Mouse (Mus musculus) spleen, embryonic (tissue): ENCODE measurements around the gene Crhr2.

Experiments used
- CTCF ChIA-PET: fragments of 350-600 bp; sonication (Branson Sonifier 250); formaldehyde crosslinking; loops from one replicate; lab custom pipeline; 2022; lab: Charles Lee

Gene Crhr2

DNA sequence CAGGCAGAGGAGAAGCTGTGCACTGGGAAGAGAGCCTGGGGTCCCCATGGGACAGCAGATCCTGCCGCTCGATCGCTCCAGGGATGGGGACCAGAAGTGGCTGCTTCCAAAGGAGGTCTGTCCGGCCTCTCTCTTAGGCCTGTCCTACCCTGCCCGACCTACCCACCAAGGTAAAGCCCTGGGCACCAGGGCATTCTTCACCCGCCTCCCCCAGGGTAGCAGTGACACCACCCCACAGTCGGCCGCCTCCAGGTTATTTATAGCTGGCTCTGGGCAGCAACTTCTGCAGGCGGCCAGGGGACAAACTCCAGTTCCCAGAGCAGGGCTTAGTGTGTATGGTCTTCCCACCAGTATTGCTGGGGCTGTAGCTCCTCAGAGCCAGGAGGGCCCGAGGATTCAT, at the start of gene Crhr2:
TSS of gene Crhr2 (minus strand) at position 223 of the 400 bp plus-strand sequence.
- CTCF ChIA-PET, result no interaction called here

DNA sequence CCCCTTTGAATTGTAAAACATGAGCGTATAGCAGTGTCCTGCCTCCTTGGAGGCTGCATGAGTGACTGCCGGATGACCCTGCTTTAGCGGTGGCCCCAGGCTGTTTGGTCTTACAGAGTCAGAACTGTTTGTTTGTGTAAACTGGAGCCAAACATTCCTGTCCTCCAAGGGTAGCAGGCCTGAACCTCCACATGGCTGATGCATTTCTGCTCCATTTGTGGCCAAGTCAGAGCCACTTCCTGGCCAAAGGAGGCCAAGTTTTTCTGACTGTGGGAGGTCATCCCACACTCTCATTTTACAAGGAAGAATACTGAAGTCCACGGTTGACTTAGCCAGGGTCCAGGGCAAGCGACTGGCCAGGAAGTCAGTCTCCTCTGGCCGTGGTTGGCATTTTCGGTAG, 46.7 kb upstream of the Crhr2 start:
- CTCF ChIA-PET, result no interaction called here

DNA sequence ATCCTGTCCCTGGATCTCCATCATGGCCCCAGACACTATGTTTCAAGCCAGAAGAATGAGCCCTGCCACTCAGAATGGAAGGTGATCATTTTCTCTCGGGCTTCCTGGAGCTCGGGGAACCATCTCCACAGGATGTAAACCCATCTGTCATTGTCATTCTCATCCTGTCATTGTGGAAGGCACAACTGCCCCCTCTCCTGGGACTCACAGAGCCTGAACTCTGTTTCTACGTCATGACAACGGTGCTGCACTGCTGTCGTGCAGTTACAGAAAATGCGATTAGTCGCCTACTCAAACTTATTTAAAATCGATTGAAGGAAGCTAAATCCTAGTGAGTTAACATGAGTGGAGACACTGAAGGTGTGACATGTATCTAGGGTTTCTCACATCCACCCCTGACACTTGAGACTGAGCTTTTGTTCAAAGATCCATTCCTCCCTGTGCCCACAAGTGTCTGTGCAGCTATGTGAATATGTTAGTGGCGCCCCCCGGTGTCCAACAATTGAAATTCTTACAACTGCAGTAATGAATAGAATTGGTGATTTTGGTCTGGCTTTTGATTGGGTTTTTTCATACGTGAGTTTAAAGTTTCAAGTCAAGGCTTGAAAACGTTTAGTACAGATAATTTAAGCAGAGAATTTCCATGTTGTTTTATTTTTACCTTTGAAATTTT, 44.4 kb upstream of the Crhr2 start:
- CTCF ChIA-PET, result interaction anchor here (0.6 kb wide), 1 partner anchor 17 kb away, joined by 3 read pairs; no protein-coding TSS in a partner anchor

DNA sequence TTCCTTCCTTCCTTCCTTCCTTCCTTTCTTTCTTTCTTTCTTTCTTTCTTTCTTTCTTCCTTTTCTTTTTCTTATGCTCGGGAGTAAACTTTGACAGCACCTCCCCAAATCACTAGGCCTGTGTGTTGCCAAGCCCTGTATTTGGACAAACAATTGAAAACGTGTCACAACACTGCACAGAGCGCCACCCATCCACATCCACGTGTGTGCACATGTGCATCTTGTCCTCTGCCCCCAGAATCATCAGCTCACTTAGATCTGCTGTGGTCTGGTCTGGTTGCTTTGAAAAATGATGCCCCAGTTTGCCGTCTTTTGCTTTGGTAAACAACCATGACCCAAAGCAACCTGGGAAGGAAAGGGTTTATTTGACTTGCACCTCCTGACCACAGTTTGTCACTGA, 43.1 kb upstream of the Crhr2 start:
- CTCF ChIA-PET, result no interaction called here

DNA sequence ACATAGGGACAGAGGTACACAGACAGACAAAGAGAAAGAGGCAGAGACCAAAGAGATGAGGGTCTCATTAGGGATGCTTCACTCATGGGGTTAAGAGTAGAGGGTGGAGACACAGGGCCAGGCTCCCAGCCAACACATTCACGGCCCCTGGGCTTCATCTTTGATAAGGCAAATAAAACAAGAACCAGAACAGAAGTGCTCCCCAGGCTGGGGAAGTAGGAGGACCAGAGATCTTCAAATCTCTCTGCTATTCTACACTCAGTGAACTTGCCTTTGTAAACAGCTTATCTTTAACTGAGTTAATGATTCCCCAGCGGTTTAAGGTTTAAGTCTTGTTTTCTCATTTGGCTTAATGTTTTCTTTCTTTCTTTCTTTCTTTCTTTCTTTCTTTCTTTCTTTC, 42.6 kb upstream of the Crhr2 start:
- CTCF ChIA-PET, result no interaction called here

DNA sequence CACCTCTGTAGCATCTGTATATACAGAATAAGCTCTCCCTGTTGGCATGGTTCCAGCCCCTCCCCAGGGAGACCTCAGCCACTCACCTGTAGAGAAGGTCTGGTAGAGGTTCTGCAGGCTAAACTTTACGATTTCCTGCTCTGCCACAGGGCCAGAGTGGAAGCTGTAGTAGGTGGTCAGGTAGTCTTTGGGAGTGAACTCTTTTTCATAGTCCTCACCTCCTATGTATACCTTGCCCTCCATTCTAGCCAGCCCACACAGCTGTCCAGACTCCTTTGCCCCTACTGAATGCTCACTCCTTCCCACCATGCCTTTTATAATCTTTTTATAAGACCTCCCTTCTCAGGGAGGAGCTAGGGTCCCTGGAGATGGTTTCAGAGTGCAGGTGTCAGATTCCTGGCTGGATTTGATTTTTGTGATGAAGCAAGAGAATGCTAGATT, 41.9 kb upstream of the Crhr2 start, which contains the start of gene Inmt:
TSS of gene Inmt (minus strand) at position 303 of the 441 bp plus-strand sequence.
- CTCF ChIA-PET, result no interaction called here

DNA sequence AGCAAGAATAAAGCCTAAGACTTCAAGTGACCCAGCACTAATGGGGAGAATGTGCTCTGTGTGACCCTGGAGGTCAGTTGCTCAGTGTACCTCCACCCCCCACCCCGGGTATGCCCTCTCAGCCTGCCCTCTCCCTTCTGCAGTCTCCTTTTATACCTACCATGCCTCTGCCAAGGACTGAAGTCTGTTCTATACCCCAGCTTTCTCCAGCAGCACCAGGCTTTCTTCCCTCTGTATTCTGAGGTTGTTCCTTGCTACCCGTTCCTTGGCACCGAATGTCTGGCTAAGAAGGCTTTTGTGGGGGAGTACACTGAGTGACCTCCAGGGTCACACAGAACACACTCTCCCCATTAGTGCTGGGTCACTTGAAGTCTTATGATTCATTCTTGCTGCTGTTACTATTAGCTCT, 41.1 kb upstream of the Crhr2 start:
- CTCF ChIA-PET, result no interaction called here

DNA sequence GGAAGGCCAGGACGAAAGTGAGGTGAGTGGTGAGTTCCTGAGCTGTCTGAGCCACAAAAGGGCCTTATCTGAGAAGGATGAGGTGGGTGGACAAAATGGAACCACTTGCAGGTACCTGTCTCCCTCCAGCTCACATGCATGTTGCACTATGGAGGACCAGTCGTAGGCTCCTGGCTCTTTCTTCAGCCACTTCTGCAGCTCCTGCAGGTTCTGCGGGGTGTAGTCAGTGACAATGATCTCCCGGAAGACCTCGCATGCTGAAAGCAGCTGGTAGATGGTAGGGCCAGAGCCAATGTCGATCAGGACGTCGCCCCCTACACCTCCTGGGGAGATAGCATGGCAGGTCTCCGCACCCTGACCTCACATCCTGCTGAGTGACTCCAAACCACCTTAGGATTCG, 40.4 kb upstream of the Crhr2 start:
- CTCF ChIA-PET, result no interaction called here

DNA sequence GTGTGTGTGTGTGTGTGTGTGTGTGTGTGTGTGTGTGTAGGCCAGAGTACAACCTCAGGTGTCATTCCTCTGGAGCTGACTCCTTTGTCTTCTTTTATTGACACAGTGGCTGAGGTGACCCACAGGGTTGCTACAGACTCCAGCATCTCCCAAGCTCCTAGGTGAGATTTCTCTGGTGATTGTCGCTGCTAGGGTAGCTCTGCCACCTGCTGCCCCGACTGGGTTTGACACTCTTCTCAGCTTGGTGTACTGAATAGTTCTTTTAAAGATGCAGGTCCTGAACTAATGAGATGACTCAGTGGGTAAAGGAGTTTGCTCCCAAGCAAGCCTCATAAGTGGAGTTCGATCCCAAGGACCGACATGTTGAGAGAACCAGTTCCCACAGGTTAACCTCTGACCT, 38.8 kb upstream of the Crhr2 start:
- CTCF ChIA-PET, result no interaction called here

DNA sequence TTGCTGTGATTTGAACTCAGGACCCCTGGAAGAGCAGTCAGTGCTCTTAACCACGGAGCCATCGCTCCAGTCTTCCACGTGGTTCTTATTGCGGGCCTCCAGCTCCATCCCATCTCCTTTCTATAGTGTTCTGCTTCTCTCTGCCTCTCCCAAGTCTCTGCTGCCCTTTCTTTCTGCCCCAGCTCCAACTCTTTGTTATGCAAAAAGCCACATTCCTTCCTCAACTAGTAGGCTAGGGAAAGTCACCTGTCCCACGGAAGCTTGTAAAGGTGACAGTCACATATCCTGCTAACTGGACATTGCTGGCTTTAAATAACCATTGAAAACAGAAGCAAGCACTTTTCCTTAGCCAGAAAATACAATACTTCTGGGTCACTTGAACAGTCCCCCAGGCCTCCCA, 37.0 kb upstream of the Crhr2 start:
- CTCF ChIA-PET, result no interaction called here

DNA sequence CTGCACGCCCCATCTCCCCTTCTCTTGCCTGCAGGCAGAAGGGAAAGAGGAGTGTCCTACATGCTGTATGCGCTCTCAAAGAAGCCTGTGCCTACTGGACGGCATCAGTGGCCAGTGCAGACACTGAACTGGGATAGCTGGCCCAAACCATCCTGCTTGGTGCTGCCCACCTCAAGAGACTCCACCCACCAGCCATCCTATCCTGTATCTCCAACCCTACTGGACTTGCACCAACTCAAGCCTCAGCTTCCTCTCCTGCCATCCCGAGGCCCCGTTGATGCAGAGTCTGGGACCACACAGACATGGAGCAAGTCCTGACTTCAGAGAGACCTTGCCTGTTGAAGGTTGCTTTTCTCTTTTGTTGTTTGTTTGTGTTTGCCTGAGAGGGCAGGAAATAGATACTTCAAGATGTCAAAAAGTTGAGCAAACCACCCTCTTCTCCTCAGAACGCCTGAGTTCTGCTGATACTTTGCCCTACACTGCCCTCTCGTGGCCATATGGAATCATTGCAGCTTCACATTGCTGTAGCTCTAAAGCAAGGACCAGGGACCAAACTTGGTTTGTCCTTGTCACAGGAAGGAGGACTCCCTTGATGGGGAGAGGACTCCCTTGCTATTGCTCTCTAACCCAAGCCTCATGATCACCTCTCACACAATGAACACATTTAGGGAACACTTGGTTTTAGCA, 34.1 kb upstream of the Crhr2 start:
- CTCF ChIA-PET, result interaction anchor here (0.7 to 1.3 kb wide), 2 partner anchors 16 to 150 kb away, joined by 4 to 8 read pairs; no protein-coding TSS in a partner anchor

DNA sequence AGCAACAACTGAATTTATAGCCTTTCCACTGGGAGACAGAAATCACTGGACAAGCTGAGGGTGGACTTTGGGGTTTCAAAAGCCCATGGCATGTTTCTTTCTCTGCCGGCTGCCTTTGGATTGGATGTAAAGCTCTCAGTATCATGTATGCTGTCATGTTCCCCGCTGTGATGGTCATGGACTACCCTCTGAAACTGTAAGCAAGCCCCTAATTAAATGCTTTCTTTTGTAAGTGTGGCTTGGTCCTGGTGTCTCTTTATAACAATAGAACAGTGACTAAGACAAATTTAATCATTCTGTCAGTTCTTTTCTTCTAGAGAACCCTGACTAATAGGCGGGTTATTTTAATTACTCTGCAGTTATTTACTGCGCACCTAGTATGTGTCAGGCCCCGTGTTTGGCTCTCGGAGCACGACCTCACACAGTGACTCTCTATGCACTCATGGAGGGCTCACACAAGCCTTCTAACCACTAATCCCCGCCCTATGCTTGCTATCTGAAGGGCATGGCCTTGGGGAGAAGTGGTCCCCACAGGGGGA, 30.3 kb upstream of the Crhr2 start:
- CTCF ChIA-PET, result no interaction called here

DNA sequence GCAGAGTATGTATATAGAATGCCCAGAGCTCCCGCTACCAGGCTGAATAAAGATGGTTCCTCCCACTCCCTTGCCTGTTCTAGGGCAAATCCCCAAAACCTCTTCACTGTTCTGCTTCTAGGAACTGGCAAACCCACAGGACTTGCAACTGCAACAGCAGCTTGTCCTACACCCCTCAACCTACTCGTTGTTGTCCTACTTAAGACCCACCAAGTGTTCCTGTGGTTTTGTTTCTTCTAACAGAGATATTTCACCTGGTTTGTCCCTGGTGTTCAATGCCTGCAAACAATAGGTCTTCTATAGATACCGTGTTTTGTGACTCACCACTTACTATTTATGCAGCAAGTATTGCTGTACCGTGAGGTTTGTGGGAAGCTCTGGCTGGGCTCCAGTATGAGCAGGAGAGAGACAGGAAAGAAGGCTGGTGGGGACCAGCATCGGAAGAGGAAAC, 28.5 kb upstream of the Crhr2 start:
- CTCF ChIA-PET, result no interaction called here

DNA sequence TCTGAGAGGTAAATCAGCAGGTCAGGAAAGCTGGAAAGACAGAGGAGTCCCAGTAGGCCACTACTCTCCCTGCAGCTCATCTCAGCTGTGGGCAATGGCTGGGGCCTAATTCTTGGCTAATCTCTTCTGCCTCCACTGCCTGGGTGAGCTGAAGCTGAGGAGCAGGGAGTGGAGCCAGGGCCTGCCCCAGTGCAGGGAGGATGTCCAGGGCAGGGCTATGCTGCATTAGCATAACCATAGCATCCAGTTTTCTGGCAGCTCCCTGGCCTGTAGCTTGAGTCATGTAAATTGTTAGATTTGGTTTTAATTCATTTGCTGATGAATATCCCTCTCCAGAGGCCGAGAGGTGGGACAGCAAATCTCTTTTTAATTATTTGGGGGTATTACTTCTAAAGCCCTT, 26.4 kb upstream of the Crhr2 start:
- CTCF ChIA-PET, result interaction anchor here (0.7 kb wide), 1 partner anchor 18 kb away, joined by 3 read pairs; no protein-coding TSS in a partner anchor

DNA sequence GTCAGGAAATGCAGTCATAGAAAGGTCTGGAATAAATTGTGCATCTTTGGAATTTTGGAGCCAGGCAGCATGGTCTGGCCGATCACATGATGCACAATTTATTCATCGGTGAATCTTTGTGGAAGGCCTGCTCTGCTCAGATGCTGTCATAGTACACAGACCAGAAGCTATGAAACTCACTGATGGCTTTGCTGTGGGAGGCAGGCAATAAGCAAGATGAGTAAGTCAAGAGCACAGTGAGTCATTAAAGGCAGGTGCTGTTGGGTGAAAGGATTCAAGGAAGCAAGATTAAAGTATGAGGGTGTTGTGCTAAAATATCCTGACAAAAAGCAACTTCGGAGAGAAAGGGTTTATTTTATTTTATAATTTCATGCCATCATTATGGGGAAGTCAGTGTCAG, 19.4 kb upstream of the Crhr2 start:
- CTCF ChIA-PET, result no interaction called here

DNA sequence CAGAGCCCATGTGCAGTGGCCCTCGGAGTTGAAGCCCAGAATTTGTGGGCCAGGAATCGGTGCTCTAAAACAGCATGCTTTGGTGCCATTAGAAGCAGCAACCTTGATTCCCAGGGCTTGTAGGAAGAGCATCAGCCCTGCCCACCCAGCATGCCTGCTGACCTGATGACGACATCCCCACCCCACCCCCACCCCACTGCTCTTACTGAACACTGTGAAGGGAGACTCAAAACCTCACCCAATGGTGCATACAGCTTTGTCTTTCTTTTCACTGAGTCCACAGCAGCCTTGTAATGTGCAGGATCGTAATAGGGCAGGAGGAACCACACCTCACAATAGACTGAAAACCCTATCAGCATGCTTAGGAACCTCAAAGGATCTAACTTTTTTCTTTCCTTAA, 13.3 kb upstream of the Crhr2 start:
- CTCF ChIA-PET, result no interaction called here

DNA sequence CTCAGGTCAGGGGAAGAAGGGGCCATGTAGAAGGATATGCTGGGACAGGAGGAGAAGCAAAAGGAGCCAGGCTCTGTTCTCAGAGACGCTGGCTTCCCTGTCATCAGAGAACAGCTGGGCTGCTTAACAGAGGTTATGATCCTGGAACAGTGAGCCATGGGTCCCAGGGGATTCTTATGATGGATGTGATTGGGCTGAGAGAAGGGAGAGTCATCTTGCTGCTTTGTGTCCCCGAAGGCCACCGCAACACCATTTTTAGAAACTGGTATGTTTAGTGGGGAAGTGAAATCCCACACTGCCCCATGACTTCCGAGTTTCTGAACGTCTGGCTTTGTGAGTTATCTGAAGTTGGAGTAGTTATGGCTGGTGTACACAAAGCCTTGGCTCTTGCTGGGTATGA, 12.5 kb upstream of the Crhr2 start:
- CTCF ChIA-PET, result no interaction called here

DNA sequence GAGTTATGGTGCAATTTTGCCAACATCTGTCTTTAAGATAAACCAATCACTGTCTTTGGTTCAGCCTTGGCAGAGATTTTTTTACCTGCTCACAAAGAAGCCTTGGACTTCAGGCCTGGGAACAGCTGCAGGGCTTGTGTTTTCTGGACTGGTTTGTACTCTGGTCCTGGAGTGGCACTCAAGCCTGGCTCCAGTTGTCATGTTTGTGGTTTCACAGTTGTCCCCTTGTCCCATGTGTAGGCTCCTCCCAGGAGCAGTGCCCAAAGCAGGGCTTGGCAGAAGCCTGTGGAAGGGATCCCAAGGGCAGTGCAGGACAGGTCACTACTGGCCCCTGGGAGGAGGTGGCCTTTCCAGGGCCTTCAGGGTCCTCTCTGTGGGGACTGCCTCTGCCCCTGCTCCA, 5.5 kb upstream of the Crhr2 start:
- CTCF ChIA-PET, result no interaction called here

DNA sequence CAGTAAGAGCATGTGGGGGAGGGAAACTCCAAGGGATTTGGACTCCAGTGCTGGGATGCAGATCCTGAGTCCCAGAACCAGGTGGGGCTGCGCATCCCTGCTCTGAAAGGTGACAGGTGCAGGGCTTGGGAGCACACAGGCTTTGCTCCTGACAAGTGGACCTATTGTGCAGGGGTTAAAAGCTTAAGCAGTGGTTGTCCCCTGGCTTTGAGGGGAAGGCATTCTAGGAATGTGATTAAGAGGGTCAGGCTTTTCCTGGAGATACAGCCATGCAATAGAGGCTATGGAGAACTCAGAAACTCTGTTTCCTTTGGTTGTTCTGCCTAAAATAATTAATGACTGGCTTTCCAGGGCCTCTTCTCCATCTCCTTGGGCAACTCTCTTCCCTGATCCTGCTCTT, 609 bp upstream of the Crhr2 start:
- CTCF ChIA-PET, result no interaction called here

DNA sequence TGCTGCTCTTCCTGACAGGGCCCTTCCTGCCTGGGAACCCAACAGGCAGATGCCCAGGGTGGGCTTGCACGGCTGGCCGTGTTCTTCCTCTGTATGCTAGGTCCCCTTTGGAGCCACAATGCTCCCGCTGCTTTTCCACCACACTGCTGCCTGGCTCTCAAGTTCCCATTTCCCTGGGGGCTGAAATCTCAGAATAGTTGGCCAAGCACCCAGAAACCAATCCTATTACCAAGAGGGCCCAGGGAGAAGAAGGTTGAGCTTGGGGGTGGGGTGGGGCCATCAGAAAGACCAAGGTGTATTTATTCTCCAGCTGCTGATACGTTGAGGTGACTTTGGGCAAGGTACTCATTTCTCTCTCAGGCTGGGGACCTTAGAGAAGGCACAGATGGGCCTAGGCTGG, 1.5 kb downstream of the Crhr2 start:
- CTCF ChIA-PET, result no interaction called here

DNA sequence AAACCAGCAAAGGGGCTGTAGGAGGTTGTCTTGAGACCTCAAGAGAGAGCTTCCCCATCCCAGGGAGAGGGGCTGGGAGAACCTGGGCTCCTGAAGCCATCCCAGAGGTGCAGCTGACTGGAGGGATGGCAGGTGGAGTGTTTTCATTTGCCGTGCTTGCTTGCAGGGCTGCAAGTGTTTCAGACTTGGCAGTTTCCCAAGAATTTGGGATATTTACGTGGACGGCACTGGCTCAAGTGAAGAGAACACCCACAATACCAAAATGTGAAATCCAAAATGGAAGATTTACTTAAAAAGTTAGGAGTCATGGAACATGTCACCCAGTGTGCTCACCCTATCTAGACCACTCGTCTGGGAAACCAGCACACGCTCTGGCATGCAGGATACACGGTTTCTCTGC, 2.2 kb downstream of the Crhr2 start:
- CTCF ChIA-PET, result no interaction called here

DNA sequence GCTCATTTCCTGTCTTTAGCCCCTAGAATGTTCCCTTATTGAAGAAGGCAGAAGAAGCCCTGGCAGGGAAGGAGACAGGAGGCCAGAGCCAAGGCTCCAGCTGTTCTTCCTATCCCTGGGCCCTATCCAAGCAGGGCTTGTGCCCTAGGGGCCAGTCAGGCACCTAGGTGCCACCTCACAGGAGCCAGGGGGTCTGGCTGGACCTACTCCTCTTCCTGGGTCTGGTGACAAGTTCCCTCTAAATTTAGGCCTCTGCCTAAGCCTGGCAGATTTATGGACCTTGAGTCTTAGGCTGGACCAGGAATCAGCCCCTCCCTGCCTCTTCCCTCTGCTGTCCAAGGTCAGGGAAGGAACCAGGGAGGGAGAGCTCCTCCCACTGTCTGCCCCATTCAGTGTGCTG, 4.4 kb downstream of the Crhr2 start:
- CTCF ChIA-PET, result no interaction called here

DNA sequence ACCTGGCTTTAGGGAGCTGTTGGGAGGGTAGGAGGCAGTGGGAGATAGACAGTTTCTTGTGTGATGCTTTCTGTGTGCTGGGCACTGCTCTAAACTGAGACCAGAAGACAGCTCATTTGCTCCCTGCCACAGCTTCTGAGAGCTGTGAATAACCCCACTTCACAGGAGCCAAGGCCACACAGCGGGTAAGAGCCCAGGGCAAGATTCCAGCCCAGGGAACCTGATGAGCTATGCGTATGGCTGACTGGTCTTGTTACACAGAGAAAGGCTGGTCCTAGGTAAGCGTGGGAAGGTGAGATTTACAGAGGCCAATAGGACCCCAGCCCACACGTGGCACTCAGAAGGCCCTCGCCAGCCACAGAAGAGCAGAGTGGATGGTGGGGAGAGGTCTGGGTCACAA, 6.2 kb downstream of the Crhr2 start:
- CTCF ChIA-PET, result no interaction called here
